Comparison of ENCODE assay signal across 10 mouse cellular contexts in genomic region chr12:8497314-8497706, GRCm38 (mm10). TPM values are rescaled to one million over a fixed set of nuclear protein-coding genes. Genes with fewer than 3 reads are reported as not detected.
DNase-seq lines count a peak whose midpoint lies in the region; ATAC-seq lines count a peak whose summit lies in the region.
"Had no signal": no experiment of that assay in that cellular context is flagged by ENCODE, and none has a peak within 500 bp of the region (broad histone marks: within the 10 kb centered on the region; RNA-seq: fewer than 3 reads in every experiment).

No protein-coding gene starts in this region.

- H3K4me1 ChIP-seq in heart, embryonic 10.5 days = peaks cover 38% of the 10 kb centered on the region
- peaks cover 37% of the 10 kb centered on the region for H3K4me1 ChIP-seq in forebrain, embryonic 15.5 days
- peaks cover 37% of the 10 kb centered on the region for H3K4me1 ChIP-seq in liver, embryonic 13.5 days (replicated peaks)

- H3K4me3 ChIP-seq in heart, embryonic 10.5 days = peak overlapping the region; percentile 97
- peak overlapping the region; percentile 89 for H3K4me3 ChIP-seq in forebrain, embryonic 15.5 days
- no peak overlapping the region for H3K4me3 ChIP-seq in liver, embryonic 13.5 days (replicated peaks)
- H3K4me3 ChIP-seq: erythroblast, embryonic 14.5 days had no signal

- no peaks in the 10 kb centered on the region for H3K36me3 ChIP-seq in heart, embryonic 10.5 days
- H3K36me3 ChIP-seq in forebrain, embryonic 15.5 days = no peaks in the 10 kb centered on the region
- H3K36me3 ChIP-seq in liver, embryonic 13.5 days = no peaks in the 10 kb centered on the region

- WGBS in heart, embryonic 10.5 days = 35% methylated on average over 2 of the region's 2 CpGs
- 17% methylated on average over 2 of the region's 2 CpGs for WGBS in forebrain, embryonic 15.5 days
- 49% methylated on average over 2 of the region's 2 CpGs for WGBS in liver, embryonic 13.5 days (ENCODE audit: insufficient replicate concordance)

- peak overlapping the region; percentile 83 for H3K4me2 ChIP-seq in forebrain, embryonic 15.5 days (replicated peaks)
- peak overlapping the region; percentile 93 for H3K4me2 ChIP-seq in liver, embryonic 13.5 days

- no peak for ATAC-seq in forebrain, embryonic 15.5 days (replicated peaks)
- ATAC-seq in liver, embryonic 13.5 days (ENCODE audit: low read depth) = no peak

- DNase-seq in heart, embryonic 10.5 days (ENCODE audit: low spot score) = no peak
- DNase-seq in heart, postnatal 14 days = no peak
- peak; percentile 27 for DNase-seq in 3T3-L1 (ENCODE audit: low read depth, low spot score)
- DNase-seq in liver, embryonic 13.5 days = no peak
- no peak for DNase-seq in thymus, postnatal 10 days (ENCODE audit: low spot score in 2 of 2)
- no peak for DNase-seq in thymus, postnatal 14 days
- DNase-seq in right cerebral cortex, postnatal 36 days (ENCODE audit: low spot score in 2 of 2) = no peak
- DNase-seq: adrenal gland, postnatal 25 days had no signal

- no peaks in the 10 kb centered on the region for H3K9me3 ChIP-seq in heart, embryonic 10.5 days
- no peaks in the 10 kb centered on the region for H3K9me3 ChIP-seq in forebrain, embryonic 15.5 days
- H3K9me3 ChIP-seq in liver, embryonic 13.5 days (replicated peaks) = no peaks in the 10 kb centered on the region

- no peak overlapping the region for H3K27ac ChIP-seq in heart, embryonic 10.5 days
- no peak overlapping the region for H3K27ac ChIP-seq in forebrain, embryonic 15.5 days (replicated peaks)
- H3K27ac ChIP-seq in liver, embryonic 13.5 days = no peak overlapping the region

- no peaks in the 10 kb centered on the region for H3K27me3 ChIP-seq in heart, embryonic 10.5 days (ENCODE audit: insufficient read depth, poor library complexity, severe bottlenecking)
- no peaks in the 10 kb centered on the region for H3K27me3 ChIP-seq in forebrain, embryonic 15.5 days
- H3K27me3 ChIP-seq in liver, embryonic 13.5 days = peaks cover 16% of the 10 kb centered on the region

- H3K9ac ChIP-seq in forebrain, embryonic 15.5 days (replicated peaks) = no peak overlapping the region
- no peak overlapping the region for H3K9ac ChIP-seq in liver, embryonic 13.5 days

- intact Hi-C loops in heart, postnatal 14 days (cut with DNase I) = loop anchor here (1.0 kb wide), 1 partner anchor 52 kb away; no protein-coding TSS in a partner anchor

RNA-seq across cellular contexts. Expression of gene Rhob, which starts 2.5 kb away (rescaled TPM):
- polyA plus RNA-seq in heart, embryonic 10.5 days (2016; fragmentation: Nextera tagmentation; extraction: Ambion mirVana) = 33.7 and 42.1 TPM in 2 replicates
- 100 to 1,000 TPM; 220 to 235 TPM for total RNA-seq in heart, postnatal 14 days (2021)
- 73.8 and 77.6 TPM in 2 replicates for polyA plus RNA-seq in forebrain, embryonic 15.5 days (2015; fragmentation: Nextera tagmentation; extraction: Ambion mirVana)
- 6.0 and 7.1 TPM in 2 replicates for polyA plus RNA-seq in liver, embryonic 13.5 days (2015; fragmentation: Nextera tagmentation; extraction: Ambion mirVana)
